Mouse (Mus musculus): ENCODE measurements around the gene Ccdc42. TPM values are rescaled to one million over a fixed set of nuclear protein-coding genes. Genes with fewer than 3 reads are reported as not detected.

Gene Ccdc42
- total RNA-seq (2017), result not detected in 2 replicates

DNA sequence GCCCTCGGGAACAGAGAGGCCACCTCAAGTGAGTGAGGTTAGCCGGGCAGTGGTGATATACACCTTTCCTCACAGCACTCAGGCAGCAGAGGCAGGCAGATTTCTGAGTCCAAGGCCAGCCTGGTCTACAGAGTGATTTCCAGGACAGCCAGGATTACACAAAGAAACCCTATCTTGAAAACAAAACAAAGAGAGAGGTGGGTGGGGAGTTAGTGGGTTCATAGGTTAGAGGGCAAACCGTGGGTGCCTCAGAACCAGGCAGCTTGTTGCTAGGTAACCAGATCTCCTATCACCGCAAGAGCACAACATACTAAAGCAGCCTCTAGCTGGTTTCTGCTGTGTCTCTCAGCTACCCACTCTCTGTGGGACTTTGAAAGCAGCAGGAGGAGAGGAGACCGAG, at the start of gene Ccdc42:
Gene Ccdc42, plus strand, starts transcription at position 301 of the 400 bp plus-strand sequence.
- no peak for ATAC-seq (replicated peaks; ENCODE audit: low read depth, poor library complexity, severe bottlenecking)

DNA sequence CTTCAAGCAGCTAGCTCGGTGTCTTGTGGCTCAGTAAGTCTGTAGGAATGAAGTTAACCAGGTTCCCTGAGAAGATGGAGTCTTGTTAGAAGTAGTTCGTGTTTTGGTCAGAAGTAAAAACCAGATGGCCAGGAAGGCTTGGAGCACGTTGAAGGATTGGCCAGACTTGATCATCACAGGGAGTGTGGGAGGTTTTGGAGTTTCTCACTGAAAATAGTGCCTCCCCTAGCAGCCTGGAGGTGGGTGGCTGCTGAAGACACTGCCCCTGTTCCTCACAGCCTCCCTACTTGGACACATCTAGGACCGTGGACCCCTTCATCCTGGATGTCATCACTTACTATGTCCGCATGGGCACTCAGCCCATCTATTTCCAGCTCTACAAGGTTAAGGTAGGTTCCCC, 47.2 kb upstream of the Ccdc42 start:
- ATAC-seq (replicated peaks; ENCODE audit: low read depth, poor library complexity, severe bottlenecking), result no peak

DNA sequence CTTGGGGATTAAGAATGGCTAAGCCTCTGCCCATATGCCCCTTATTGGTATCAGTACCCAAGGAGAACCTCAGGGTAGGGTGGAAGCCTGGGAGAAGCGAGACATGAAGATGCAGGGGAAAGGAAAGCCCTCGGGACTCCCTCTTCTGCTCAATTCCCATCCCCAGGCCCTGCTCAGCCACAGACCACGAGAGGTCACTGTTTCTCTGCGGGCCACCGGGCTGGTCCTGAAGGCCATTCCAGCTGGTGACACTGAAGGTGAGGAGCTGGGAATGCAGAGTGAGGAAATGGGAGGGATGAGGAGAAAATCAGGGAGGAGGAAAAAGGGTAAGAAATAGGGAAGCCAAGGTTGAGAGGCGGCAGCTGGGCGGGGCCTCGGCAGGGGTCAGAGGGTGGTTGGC, 42.3 kb upstream of the Ccdc42 start:
- no peak for ATAC-seq (replicated peaks; ENCODE audit: low read depth, poor library complexity, severe bottlenecking)

DNA sequence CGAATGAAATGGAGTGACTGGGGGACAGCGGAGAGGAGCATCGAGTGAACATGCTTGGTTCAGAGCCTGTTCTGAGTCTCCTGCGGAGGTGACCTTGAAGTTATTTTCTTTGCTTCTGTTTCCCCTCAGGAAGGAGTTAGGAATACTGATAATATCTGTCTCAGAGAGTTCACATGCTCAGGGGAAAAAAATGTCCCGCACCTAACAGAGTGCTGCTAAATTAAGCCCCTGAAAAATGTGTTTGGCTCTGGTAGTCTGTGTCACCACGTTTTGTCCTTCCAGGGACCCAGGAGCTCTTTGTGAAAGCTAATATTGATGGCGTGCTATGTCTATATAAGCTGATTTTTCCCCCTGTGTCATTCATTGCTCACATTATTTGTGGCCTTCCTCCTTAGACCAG, 41.6 kb upstream of the Ccdc42 start:
- ATAC-seq (replicated peaks; ENCODE audit: low read depth, poor library complexity, severe bottlenecking), result no peak

DNA sequence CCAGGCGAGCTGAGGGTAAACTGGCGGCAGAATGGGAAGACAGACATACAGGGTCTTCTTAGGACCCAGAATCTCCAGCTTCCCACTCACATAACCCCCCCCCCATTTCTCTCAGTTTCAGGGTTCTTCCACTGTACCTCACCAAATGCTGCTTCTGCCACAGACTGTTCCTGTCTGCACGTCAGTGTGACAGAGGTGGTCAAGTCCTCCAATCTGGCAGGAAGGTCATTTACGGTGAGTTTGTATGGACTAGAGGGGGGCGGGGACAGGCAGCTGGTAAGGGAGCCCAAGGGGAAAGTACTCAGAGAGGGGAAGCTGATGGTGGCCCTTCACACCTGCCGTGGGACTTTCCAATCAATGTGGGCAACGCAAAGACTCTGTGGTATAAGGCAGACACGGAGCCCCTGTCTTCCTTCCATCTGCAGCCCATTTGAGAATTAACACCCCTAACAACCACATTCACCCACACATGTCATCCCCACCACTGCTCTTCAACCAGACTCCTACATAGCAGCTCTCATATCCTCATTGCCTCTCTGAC, 41.1 kb upstream of the Ccdc42 start:
- ATAC-seq (replicated peaks; ENCODE audit: low read depth, poor library complexity, severe bottlenecking), result no peak

DNA sequence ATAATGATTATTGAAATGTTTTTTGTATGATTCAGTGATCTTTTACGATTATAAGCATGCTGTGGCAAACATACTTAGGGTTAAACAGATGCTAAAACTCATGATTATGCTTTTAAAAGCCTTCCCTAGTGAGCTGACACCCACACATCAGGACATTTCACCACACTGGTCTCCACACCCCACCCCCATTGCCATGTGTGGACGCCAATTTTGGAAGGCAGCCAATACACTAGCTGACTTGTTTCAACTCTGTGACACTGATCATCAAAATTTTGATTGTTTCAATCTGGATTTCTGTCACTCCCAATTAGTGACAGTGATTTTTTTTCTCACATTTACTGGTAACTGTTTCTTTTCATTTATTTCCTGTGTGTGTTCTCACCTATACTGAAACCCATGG, 39.3 kb upstream of the Ccdc42 start:
- ATAC-seq (replicated peaks; ENCODE audit: low read depth, poor library complexity, severe bottlenecking), result no peak

DNA sequence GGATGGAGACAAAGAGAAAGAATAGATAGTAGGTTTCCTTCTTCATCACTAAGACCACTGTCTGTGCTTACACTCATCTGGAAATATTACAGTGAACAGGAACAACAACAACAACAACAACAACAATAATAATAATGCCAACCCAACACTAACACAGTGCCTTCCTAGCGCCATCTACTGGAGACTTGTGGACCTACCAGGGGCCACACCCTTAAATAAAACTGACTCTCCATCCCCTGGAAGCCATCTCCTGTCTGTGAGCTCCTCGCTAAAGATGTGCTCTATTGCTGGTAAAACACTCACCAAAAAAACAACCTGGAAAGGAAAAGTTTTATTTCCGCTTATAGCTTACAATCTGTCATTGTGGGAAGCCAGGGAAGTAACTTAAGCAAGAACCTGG, 37.2 kb upstream of the Ccdc42 start:
- ATAC-seq (replicated peaks; ENCODE audit: low read depth, poor library complexity, severe bottlenecking), result peak; percentile 41; the same call in 1 of the 2 replicates

DNA sequence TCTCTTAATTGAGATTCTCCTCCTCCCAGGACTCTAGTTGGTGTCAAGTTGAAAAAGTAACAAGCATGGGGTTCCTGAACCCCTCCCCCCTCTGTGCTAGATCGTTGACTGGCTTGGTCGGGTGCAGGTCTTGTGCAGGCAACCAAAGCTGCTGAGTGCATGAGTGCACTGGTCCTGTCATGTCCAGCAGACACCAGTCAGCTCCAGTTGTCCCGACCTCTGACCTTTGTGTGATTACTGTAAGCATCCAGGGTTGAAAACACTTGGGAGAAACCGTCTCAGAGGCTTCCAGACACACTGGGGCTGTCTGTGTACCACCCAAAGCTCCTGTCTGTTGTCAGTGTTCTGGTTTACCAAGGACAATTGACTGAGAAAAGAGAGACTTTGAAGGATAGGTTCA, 36.5 kb upstream of the Ccdc42 start:
- ATAC-seq (replicated peaks; ENCODE audit: low read depth, poor library complexity, severe bottlenecking), result no peak

DNA sequence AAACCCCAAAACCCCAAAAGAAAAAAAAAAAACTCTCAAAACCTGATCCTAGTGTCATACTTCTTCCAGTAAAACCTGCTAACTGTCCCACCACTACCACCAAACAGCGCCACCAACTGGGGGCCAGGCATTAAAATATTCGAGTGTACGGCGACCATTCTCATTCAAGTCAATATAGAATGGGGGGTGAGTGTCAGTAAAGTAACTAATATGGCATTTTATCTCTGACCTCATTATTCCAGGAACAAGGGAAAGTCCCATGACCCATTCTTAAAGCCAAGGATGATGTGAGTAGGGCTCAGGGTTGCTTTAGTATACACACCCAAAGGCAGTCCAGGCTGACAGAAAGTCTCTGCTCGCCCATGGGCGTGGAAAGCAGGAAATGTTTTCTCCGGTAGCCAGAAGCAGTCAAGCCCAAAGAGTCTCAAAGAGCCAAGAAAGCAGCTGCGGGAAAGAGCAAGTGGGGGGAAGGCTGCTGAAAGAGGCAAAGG, 32.8 kb upstream of the Ccdc42 start:
- peak; percentile 42; the same call in 1 of the 2 replicates for ATAC-seq (replicated peaks; ENCODE audit: low read depth, poor library complexity, severe bottlenecking)

DNA sequence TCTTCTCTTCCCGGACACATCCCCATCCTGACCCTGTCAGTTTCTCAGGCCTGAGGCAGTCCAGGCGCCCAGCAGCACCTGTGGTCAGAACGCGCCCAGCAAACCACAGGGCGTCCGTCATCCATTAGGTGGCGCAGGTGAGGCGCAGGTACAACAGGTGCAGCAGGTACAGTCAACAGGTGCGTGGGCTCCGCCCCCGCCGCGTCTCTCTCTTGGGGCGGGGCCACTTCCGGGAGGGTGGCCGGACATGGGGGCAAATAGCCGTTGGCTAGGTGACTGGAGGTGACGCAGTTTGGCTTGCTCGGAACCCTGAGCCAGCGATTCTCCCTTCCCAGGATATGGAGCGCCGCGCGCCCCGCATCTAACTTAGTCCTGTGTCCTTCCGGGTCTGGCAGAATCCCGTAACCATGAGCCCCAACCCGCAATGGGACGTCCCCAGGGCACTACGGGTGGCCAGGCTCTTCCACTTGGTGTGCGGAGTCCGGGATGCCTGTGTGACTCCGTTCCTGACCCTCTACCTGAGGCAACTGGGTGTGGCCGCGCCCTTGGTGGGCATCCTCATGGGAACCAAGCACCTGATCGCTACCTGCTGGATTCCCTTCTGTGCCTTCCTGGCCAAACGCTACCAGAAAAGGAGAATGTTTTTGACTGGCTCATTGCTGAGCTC, 30.8 kb upstream of the Ccdc42 start, which contains the start of gene Mfsd6l:
Gene Mfsd6l, plus strand, starts transcription at position 269 of the 667 bp plus-strand sequence.
- ATAC-seq (replicated peaks; ENCODE audit: low read depth, poor library complexity, severe bottlenecking), result no peak

DNA sequence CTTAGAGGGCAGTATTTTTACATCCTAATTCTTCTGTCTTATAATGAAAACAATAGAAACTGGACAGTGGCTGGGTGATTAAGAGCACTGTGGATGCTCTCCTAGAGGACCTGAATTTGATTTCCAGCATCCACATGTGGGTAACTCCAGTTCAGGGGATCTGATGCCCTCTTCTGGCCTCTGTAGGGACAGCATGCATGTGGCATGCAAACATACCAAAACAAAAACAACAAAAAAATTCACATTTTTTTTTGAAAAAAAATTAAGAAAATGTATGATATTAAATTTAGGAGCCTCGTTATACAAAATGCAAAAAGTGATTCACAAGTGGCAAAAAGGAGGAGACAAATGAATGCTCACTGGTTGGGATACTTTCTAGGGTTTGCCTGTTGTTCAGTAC, 27.3 kb upstream of the Ccdc42 start:
- no peak for ATAC-seq (replicated peaks; ENCODE audit: low read depth, poor library complexity, severe bottlenecking)

DNA sequence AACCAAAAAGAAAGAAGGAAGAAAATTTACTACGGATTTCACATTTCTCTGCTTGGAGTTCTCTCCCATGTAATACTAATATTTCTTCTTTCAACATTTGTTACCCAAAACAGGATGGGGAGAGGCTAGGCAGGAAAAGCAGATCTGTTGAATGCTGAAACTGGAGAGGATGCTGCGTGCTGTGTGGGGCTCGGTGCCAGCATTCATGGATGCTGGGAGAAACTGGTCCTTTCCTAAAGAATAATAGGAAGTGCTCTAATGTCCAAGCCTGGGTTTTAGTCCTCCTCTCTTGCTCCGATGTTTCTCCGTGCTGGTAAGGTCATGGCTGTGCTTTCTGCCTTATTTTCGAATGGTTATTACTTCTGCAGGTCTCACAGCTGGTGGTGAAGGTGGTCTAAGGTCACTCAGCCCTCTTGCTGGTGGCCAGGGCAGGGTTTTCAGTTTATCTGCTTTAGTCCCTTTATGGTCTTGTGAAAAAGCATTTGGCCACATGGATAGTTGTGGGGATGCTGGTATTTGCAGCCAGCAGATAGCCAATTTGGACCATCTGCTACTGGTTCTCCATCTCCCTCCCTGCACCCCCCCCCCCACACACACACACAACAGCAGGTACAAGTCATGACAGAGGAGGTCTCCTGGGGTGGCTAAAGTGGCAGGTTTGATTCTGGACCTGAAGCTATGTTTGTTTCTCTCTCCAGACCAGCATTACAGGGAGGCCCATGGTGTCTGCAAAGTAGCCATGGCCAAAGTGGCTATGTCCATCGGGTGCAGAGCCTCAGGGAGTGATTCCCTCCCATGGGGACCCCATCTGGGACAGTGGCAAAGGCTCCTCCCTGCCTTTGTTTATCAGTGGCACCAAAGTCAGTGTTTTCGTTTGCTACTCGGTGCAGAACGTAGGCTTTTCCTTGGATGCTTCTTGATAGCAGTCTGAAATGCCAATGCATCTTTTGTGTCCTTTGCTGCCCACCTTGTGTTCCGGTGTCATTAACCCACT, 24.6 kb upstream of the Ccdc42 start:
- ATAC-seq (replicated peaks; ENCODE audit: low read depth, poor library complexity, severe bottlenecking), result no peak

DNA sequence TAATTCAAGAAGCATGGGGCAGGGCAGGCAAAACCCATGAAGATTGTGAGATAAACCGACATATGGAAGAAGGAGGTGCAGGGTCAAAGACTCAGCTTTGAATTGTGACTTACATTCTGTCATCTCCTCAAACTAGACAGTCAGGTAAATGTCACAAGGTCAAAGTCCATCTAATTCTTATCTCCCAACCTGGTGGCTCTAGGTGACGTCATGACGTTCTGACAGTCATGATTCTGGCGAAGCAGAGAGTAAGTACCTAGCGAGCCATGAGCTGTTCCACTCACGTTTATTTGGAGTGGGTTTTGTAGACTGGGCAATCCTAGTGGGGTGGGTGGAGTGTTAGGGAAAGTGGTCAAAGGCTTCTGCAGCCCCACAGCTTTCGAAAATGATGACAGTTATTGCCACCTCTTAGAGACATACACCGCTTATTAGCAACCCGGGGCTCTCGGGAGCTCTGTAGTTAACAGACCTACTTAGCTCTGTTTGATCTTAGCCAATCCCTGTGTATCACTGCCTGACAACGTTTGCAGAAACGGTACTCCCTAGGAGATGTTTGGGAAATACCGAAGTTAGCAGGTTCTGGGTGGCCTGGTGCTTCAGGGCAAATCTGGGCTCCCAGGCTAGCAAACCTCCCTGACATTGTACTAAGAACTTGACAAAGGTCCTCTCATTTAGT, 22.3 kb upstream of the Ccdc42 start:
- ATAC-seq (replicated peaks; ENCODE audit: low read depth, poor library complexity, severe bottlenecking), result no peak

DNA sequence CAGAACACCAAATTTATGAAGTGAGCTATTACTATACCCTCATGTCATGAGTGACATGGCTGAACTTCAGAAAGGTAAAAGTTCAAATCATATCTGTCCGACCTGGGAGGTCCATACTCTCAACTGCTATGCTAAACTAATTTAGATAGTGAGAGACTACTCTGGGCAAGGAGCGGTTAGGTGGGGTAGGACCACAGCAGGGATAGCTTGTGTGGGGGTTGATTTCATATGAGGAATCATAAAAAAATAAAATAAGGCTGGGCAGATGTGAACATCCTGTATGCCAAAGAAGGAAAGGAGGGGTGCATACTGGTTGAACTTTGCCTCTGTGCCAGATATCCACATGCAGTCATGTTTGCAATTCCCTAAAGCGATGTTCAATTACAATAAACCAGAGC, 21.8 kb upstream of the Ccdc42 start:
- ATAC-seq (replicated peaks; ENCODE audit: low read depth, poor library complexity, severe bottlenecking), result no peak

DNA sequence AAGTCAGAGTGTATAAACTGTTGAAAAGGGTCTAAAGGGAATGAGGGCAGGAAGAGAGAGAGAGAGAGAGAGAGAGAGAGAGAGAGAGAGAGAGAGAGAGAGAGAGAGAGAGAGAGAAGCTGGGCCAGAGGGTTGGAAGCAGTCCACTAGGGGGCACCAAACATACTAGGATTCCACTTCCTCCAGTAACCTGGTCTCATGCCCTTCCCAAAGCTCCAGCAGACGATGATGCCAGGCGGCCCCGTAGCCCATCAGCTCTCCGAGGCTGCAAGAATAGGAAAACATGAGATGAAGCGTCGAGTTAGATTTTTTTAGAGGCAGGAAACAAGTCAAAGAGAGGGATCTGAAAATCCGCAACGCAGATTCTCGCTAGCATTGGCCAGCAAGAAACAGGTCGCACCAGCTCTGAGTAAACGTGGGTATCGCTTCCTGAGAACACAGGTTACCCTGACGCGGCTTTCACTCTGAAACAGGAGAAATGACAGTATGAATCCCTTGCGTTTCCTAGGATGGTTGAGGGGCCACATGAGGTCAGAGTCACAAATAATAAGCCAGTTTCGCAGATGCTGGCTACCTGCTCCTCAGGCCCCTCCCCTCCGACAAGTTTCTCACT, 20.3 kb upstream of the Ccdc42 start:
- ATAC-seq (replicated peaks; ENCODE audit: low read depth, poor library complexity, severe bottlenecking), result peak; percentile 63; the same call in 1 of the 2 replicates

DNA sequence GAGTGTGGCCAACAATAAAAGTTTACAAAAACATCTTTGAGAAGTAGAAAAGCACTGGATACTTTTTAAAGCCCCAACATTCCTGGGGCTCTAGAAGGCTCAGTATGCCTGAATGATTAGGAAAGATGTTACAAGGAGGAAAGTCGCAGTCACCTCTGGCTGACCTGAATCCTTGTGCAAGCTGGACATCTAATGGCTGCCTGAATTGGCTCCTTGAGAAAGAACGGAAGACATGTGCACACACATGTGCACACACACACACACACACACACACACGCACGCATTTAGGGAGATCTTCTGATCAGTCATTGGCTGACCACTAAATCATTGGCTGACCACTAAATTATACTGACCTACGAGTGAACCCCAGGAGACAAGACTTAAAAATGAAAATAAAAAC, 16.0 kb upstream of the Ccdc42 start:
- ATAC-seq (replicated peaks; ENCODE audit: low read depth, poor library complexity, severe bottlenecking), result no peak

DNA sequence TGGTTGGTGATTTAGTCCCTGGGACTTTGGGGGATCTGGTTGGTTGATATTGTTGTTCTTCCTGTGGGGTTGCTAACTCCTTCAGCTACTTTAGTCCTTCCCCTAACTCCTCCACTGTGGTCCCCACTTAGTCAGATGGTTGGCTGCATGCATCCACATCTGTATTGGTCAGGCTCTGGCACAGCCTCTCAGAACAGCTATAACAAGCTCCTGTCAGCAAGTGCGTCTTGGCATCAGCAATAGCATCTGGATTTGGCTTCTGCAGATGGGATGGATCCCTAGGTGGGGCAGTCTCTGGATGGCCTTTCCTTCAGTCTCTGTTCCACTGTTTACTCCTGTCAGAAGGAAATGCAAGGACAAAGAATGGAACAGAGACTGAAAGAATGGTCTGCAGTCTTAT, 9.7 kb upstream of the Ccdc42 start:
- ATAC-seq (replicated peaks; ENCODE audit: low read depth, poor library complexity, severe bottlenecking), result no peak

DNA sequence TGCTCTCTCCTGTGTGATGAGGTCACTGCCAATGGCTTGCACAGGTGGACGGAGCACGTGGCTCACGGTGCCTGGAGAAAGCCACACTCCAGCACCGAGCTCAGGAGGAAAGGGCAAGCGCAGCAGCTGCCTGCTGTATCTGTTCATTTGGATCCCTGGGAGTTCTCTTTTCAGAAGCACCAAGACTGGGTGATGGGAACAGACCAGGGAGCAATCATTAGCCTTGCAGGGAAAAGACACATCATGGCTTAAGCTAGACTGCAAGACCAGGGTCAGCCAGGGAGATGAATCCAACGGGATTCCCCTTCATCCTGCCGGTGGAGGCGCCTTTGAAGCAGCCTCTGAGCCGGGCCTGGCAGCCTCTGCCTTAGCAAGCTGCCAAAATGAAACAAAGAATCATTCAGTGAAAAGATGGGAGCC, 7.3 kb upstream of the Ccdc42 start:
- ATAC-seq (replicated peaks; ENCODE audit: low read depth, poor library complexity, severe bottlenecking), result no peak

DNA sequence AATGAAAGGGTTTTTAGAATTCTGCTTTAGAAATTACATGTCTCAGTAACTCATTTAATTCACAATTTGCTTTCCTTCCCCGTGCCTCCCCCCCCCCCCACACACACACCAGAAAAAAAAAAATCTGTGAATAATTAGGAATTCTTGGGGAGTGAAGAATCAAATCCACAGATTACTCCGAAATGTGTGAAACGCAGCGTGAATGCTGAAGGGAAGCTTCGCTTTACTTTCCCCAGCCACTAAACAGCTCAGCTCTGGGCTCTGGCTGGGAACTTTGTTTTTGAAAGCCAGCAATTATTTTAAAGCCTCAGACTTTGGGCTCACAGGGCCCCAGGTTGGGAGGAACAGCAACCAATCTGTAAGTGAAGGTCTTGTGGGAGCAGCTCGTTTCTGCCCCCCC, 6.3 kb upstream of the Ccdc42 start:
- no peak for ATAC-seq (replicated peaks; ENCODE audit: low read depth, poor library complexity, severe bottlenecking)

DNA sequence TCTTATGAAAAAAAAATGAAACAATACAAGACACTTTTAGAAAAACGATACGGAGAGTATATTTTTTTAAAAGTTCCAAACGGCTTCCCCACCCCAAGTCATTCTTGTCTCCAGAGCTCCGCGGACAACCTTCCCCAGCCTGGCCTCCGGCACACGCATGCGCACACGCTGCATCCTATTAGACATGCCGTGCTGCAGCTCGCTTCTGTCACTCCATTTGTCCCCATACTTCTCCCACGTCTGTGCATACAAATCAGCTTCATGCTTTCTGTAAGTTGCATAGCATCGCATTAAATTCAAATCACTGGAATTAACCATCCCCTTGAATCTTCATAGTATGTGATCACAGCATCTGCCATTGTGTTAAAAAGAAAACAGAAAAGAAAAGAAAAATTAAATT, 3.6 kb upstream of the Ccdc42 start:
- ATAC-seq (replicated peaks; ENCODE audit: low read depth, poor library complexity, severe bottlenecking), result no peak

Data from common myeloid progenitor, adult 5-6 weeks (primary cell).